Mouse (Mus musculus) splenic B cell, adult 2 months (primary cell): Measurements from ENCODE around the gene Map3k12.
A peak's percentile ranks its signal among the peaks of the same experiment; 100 is the strongest.

ENCODE experiments used
- DNase-seq: peaks from one replicate; pipeline ENCODE4 v3.0.0-alpha.2; 2011; ENCODE audit warnings: low read depth, low spot score
- H3K27me3 ChIP-seq: 2 replicates; pipeline ENCODE4 v1.6.1; 2012; ENCODE audit warnings: mild to moderate bottlenecking, low read length, moderate library complexity, mixed read lengths; ENCODE audit not compliant: control insufficient read depth, poor library complexity, insufficient read depth, severe bottlenecking
- H3K36me3 ChIP-seq: 2 replicates; pipeline ENCODE4 v1.6.1; 2012; ENCODE audit warnings: mild to moderate bottlenecking, low read length, moderate library complexity, mixed read lengths; ENCODE audit not compliant: control insufficient read depth, poor library complexity, insufficient read depth, severe bottlenecking

Gene Map3k12

GRCm38 (mm10) chr15:102512471-102512870 lies 4.4 kb downstream of the Map3k12 start:
- Histone ChIP-seq H3K36me3 (no peaks in the 10 kb centered on the region), H3K27me3 (no peaks in the 10 kb centered on the region)
- no peak for DNase-seq

DNA sequence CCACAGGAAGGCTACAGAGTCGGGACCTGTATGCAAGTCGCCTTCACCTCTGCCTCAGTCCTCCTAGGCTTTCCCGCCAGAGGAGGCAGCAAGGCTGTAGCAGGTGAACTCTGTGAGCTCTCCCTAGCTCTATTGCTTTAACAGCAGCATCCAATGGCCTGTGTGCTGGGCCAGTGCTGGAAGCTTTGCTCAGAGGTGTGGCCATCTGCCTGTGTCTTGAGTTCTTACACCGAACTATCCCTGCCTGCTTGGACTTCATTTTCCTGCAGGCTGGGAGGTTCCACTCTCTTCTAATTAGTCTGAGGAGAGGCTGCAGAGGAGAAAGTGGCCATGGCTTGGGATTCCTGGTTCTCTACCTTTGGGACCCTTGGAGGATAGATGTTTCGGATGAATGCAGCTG lies 4.9 kb downstream of the Map3k12 start:
- no peak for DNase-seq
- Histone ChIP-seq H3K27me3 (no peaks in the 10 kb centered on the region), H3K36me3 (no peaks in the 10 kb centered on the region)

DNA sequence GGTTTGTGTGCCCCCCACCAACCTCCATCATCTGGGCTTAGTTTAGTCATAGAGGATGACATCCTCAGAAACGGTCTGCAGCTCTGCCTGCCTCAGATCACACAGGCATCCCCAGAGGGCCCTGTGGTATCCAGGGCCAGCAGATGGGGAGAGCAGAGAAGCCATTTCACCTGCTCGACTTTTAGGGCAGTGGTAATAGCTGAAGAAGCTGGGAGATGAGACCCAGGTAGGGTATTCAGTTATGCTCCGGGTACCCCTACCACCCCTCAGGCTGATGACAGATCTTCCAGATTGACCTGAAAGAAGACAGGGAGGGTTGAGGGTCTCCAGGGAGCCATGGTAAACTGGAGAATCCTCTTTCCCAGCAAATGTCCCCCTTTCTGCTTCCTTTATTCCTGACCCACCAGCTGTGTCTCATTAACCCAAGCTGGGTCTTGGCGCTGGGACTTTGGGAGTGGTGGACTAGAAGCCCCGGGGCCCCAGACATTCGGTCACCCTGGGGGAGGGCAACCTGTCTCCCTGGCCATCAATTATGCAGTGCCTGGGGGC lies 5.5 kb downstream of the Map3k12 start:
- Histone ChIP-seq H3K36me3 (no peaks in the 10 kb centered on the region), H3K27me3 (no peaks in the 10 kb centered on the region)
- peak; percentile 28 for DNase-seq

- no peaks in the 10 kb centered on the region for H3K36me3 ChIP-seq
- DNase-seq = peak; percentile 85
- no peaks in the 10 kb centered on the region for H3K27me3 ChIP-seq
Measured at GRCm38 (mm10) chr15:102510590-102511284, 6.1 kb downstream of the Map3k12 start.

DNA sequence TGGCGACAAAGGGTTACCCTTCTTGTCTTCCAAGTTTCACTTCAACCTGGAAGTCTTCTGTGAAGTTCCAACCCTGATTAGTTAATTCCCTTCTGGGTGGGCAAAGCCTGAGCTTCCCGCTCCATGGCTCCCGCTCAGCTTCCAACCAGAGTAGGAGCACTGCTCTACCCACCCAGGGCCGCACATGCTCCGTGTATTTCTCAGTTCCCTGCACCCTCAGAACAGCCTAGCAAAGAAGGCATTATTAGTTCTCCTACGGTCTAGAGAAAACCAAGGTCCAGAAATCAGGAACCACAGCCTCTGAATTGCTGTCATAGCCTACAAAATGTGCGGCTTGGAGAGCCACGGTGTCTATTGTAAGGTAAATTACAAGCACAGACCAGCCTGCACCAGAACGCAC lies 6.8 kb downstream of the Map3k12 start:
- Histone ChIP-seq H3K36me3 (no peaks in the 10 kb centered on the region), H3K27me3 (no peaks in the 10 kb centered on the region)
- DNase-seq = no peak

DNA sequence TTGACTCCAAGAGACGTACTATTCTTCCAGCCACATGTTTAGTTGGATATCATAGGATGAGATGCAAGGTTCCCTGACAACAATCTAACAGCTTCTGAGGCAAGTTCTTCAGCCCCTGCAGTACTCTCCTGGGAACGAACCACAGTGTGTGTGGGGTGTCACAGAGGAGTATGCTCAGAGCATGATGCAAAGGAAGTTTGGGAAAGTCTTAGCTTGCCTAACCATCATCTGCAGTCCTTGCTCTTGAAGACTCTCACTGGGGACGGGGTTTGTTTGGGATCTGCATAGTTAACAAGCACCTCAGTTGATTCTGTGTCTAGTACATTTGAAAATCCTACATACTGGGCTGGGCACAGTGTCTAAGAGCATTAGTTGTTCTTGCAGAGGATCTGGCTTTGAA lies 8.5 kb downstream of the Map3k12 start:
- no peak for DNase-seq
- no peaks in the 10 kb centered on the region for H3K27me3 ChIP-seq
- 0 out of 2 replicates have a peak, but pooled peaks cover 1% of the 10 kb centered on the region for H3K36me3 ChIP-seq

DNA sequence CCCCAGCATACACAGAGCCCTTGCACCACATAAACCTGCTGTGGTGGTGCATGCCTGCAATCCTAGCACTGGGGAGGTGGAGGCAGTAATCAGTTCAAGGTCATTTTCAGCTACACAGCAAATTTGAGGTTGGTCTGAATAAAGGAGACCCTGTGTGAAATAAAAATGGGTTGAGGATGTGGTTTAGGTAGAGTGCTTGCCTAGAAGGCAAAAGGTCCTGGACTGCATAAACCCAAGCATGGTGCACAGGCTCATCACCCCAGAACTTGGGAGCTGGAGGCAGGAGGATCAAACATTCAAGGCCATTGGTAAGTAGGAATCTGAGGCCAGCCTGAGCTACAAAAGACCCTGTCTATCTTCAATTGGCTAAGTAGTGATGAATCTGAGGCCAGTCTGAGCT lies 9.3 kb downstream of the Map3k12 start:
- no peaks in the 10 kb centered on the region for H3K27me3 ChIP-seq
- no peak for DNase-seq
- H3K36me3 ChIP-seq = 0 out of 2 replicates have a peak, but pooled peaks cover 1% of the 10 kb centered on the region

- no peak for DNase-seq
- Histone ChIP-seq H3K36me3 (0 out of 2 replicates have a peak, but pooled peaks cover 1% of the 10 kb centered on the region), H3K27me3 (no peaks in the 10 kb centered on the region)
Measured at GRCm38 (mm10) chr15:102506864-102507263, 10.0 kb downstream of the Map3k12 start.

- no peak for DNase-seq
- H3K27me3 ChIP-seq = no peaks in the 10 kb centered on the region
- H3K36me3 ChIP-seq = 0 out of 2 replicates have a peak, but pooled peaks cover 1% of the 10 kb centered on the region
Measured at GRCm38 (mm10) chr15:102506464-102506830, 10.4 kb downstream of the Map3k12 start.

DNA sequence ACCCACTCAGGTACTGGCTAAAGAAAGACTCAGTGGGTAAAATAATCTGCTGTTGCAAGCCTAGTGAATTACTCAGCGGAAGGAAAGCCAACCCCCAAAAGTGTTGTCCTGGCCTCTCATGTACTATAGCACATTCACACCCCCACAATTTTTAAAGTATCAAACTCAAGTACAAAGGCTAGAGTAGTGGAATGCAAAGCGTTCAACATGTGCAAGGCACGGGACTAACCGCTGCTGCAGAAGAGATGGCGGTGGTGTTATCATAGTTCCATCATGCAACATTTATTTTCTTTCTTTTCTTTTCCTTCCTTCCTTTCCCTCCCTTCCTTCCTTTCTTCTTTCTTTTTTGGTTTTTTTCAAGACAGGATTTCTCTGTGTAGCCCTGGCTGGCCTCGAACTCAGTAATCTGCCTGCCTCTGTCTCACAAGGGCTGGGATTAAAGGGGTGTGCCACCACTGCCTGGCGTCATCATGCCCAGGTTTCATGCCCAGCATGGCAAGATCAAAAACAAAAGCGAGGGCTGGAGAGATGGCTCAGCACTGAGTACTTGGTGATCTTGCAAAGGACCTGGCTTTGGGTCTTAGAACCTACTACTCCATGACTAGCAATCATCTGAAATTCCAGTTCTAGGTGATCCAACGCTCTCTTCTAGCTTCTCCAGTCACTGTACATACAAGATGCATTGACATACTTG lies 10.9 kb downstream of the Map3k12 start:
- Histone ChIP-seq H3K36me3 (peaks cover 5% of the 10 kb centered on the region), H3K27me3 (no peaks in the 10 kb centered on the region)
- no peak for DNase-seq

- DNase-seq = no peak
- Histone ChIP-seq H3K36me3 (peaks cover 5% of the 10 kb centered on the region), H3K27me3 (no peaks in the 10 kb centered on the region)
Measured at GRCm38 (mm10) chr15:102505073-102505769, 11.6 kb downstream of the Map3k12 start.

DNA sequence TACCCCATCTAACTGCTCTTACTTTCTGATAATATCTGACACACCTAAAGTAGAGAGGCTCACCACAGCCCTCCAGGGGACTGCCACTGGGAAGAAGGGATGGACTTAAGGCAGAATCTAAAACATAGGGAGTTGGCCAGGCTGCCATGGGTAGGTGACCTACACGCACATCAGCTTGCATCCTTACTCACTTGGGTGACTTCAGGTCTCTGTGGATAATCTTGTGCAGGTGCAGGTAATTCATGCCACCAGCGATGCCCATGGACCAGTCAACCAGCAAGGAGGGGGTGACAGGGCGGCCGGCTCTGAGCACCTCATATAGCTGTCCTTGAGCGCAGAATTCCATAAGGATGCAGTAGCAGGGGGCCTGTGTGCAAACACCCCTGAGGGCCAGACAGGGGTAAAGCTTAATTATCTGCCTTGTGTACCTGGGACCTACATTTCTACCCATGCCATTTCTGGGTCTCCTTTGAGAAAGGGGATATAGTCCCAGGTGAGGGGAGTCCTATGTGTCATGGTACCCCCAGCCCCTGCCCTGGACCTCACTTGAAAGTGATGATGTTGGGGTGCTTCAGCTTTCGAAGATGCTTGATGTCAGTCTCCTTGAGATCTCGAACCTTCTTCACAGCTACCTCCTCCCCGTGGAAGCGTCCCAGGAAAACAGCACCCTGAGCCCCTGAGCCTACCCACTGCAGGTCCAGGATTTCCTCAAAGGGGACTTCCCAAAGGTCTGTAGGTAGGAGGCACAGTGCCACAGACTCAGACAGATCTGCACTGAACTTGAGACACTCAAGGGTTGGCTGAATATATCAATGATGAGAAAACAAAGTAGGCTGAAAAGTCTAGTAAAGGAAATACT lies 12.7 kb downstream of the Map3k12 start:
- no peaks in the 10 kb centered on the region for H3K27me3 ChIP-seq
- no peak for DNase-seq
- peaks cover 6% of the 10 kb centered on the region for H3K36me3 ChIP-seq

DNA sequence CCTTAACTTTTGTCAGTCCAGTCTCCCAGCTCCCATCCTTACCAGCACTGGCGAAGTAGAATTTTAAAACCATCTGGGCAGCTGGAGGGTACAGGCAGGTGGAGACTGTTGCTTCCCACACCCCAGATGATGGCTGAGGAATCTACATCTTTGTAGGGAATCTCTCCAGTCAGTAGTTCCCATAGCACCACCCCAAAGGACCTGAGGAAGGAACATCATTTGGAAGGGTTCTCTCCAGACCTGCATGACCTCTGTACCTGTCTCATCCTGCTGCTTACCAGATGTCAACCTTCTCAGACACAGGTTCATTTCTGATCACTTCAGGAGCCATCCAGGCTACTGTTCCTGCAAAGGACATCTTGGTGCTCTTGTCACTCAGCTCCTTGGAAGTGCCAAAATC lies 13.4 kb downstream of the Map3k12 start, which contains the start of gene Gm10337:
Gm10337 (plus strand) TSS at position 276 of the 400 bp plus-strand sequence.
- H3K27me3 ChIP-seq = no peaks in the 10 kb centered on the region
- H3K36me3 ChIP-seq = peaks cover 6% of the 10 kb centered on the region
- no peak for DNase-seq

- Histone ChIP-seq H3K27me3 (no peaks in the 10 kb centered on the region), H3K36me3 (peaks cover 6% of the 10 kb centered on the region)
- no peak for DNase-seq
Measured at GRCm38 (mm10) chr15:102502254-102502840, 14.5 kb downstream of the Map3k12 start.
